Mouse (Mus musculus) kidney, postnatal 4 days (tissue): ENCODE data around the gene Cpt1c.

ENCODE experiments used
- DNase-seq, 2 experiments: peaks; one replicate each; pipeline ENCODE4 v3.0.0; 2021; ENCODE audit warnings: mixed read lengths in 2 of 2

Cpt1c gene

GRCm38 (mm10) chr7:44974383-44975116, at the start of gene Cpt1c:
TSS of gene Cpt1c (minus strand) at chr7:44974851.
- DNase-seq: peak; percentile 88 to 90

GRCm38 (mm10) chr7:45023711-45024110, 49.1 kb upstream of the Cpt1c start:
- DNase-seq: peak in 1 of 2 experiments; percentile 58

- DNase-seq: no peak
These were observed 45.6 kb upstream of the Cpt1c start for GRCm38 (mm10) chr7:45020225-45020624.

GRCm38 (mm10) chr7:45019031-45019571, 44.5 kb upstream of the Cpt1c start:
- DNase-seq: peak; percentile 59 to 72

- peak; percentile 87 to 93 for DNase-seq
These were observed 42.8 kb upstream of the Cpt1c start, which contains the start of gene Rras for GRCm38 (mm10) chr7:45017242-45018061. TSS of gene Rras (plus strand) at chr7:45017961.

- DNase-seq: no peak
These were observed 42.1 kb upstream of the Cpt1c start for GRCm38 (mm10) chr7:45016761-45017160.

- peak; percentile 99 to 100 for DNase-seq
These were observed 41.4 kb upstream of the Cpt1c start, which contains the start of gene Scaf1 for GRCm38 (mm10) chr7:45015957-45016612. TSS of gene Scaf1 (minus strand) at chr7:45016363.

- DNase-seq: no peak
These were observed 40.8 kb upstream of the Cpt1c start for GRCm38 (mm10) chr7:45015344-45015956.

GRCm38 (mm10) chr7:45014096-45014451, 39.4 kb upstream of the Cpt1c start:
- DNase-seq: no peak

GRCm38 (mm10) chr7:45013366-45014095, 38.9 kb upstream of the Cpt1c start:
- DNase-seq: no peak

- DNase-seq: no peak
These were observed 38.2 kb upstream of the Cpt1c start for GRCm38 (mm10) chr7:45012824-45013223.

- no peak for DNase-seq
These were observed 37.4 kb upstream of the Cpt1c start for GRCm38 (mm10) chr7:45012011-45012410.

- no peak for DNase-seq
These were observed 33.8 kb upstream of the Cpt1c start for GRCm38 (mm10) chr7:45008411-45008810.

- DNase-seq: no peak
These were observed 33.2 kb upstream of the Cpt1c start for GRCm38 (mm10) chr7:45007846-45008245.

GRCm38 (mm10) chr7:45007141-45007540, 32.5 kb upstream of the Cpt1c start:
- no peak for DNase-seq

- DNase-seq: no peak
These were observed 31.9 kb upstream of the Cpt1c start for GRCm38 (mm10) chr7:45006503-45006902.

GRCm38 (mm10) chr7:45005321-45005992, 30.8 kb upstream of the Cpt1c start:
- no peak for DNase-seq

GRCm38 (mm10) chr7:45004546-45004945, 29.9 kb upstream of the Cpt1c start:
- peak in 1 of 2 experiments; percentile 62 for DNase-seq

- DNase-seq: no peak
These were observed 27.8 kb upstream of the Cpt1c start for GRCm38 (mm10) chr7:45002440-45002839.

GRCm38 (mm10) chr7:45000539-45001114, 26.0 kb upstream of the Cpt1c start:
- peak; percentile 50 to 69 for DNase-seq

- DNase-seq: peak in 1 of 2 experiments; percentile 55
These were observed 25.1 kb upstream of the Cpt1c start for GRCm38 (mm10) chr7:44999753-45000152.
